ENCODE assay signal across 8 mouse cellular contexts in the genomic region with DNA sequence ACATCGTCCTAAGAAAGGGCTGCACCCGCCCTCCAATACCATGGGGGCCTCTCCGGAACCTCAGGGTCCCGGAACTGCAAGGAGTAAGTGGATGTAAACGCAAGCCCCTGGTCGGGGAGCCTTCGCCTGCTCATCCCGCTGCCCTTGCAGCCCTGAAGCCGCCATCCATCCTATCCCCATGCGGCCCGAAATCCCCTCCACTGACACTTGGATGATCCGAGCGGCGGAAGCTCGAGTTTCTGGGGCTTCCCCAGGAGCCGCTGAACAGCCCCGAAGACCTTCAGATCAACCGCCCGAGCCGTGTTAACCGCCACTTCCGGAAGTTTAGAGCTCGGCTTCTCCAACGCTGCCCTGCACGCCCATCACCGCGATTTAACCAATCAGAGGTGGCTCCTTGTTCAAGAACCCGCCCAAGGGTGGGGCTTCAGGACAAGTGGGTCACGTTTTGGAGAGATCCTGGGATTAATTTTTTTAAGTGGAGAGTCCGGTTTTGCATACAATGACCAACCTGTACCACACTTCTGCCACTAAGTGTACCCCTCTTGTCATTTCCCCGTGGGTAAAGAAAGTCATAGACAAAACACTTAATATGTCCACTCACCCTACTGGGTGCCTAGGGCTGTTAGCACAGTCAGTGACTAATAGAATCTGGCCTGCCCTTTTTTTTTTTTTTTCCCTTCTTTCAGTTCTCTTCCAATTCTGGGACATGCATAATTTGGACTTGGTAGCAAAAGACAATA. TPM values are rescaled to one million over a fixed set of nuclear protein-coding genes. Genes with fewer than 3 reads are reported as not detected.
DNase-seq lines count a peak whose midpoint lies in the region; ATAC-seq and TF ChIP-seq lines count a peak whose summit lies in the region.

No protein-coding gene starts in this region.

- WGBS in forebrain, embryonic 15.5 days: under 1% methylated on average over 31 of the region's 31 CpGs
- under 1% methylated on average over 31 of the region's 31 CpGs for WGBS in lung, adult 2 months

- H3K27me3 ChIP-seq in forebrain, embryonic 15.5 days: no peaks in the 10 kb centered on the region

- peak overlapping the region; percentile 76 for H3K27ac ChIP-seq in forebrain, embryonic 15.5 days (replicated peaks)

- TF ChIP-seq POLR2A in lung, adult 2 months (IDR thresholded peaks at IDR 0.05; ENCODE audit: borderline replicate concordance, extremely low read depth, low read depth, low read length): peak; percentile 61; the same call in 1 of the 2 replicates

- no peak for TF ChIP-seq CTCF in lung, adult 2 months (IDR thresholded peaks at IDR 0.05; ENCODE audit: insufficient read depth, low read length)

- intact Hi-C loops in heart, postnatal 25 days (cut with DNase I): no loop called here

- H3K4me3 ChIP-seq in forebrain, embryonic 15.5 days: peak overlapping the region; percentile 78
- H3K4me3 ChIP-seq in lung, adult 2 months (replicated peaks; ENCODE audit: extremely low read depth, low read depth, low read length): peak overlapping the region; percentile 84

- H3K4me1 ChIP-seq in forebrain, embryonic 15.5 days: peaks cover 14% of the 10 kb centered on the region
- peaks cover 6% of the 10 kb centered on the region for H3K4me1 ChIP-seq in lung, adult 2 months (ENCODE audit: control insufficient read depth, insufficient read depth, low read length)

- DNase-seq in ES-CJ7 (ENCODE audit: low read depth, low spot score): peak; percentile 97
- DNase-seq in cerebellum, adult 11 months: peak; percentile 98
- peak; percentile 95 for DNase-seq in heart, postnatal 25 days (ENCODE audit: low spot score)
- peak; percentile 94 to 99 for DNase-seq in layer of hippocampus, adult 18-20 months (ENCODE audit: low spot score in 2 of 2)
- peak; percentile 99 for DNase-seq in lung, adult 2 months
- DNase-seq in thymus, adult 18-20 months: peak; percentile 90 to 96

- H3K4me2 ChIP-seq in forebrain, embryonic 15.5 days (replicated peaks): peak overlapping the region; percentile 82

- H3K9ac ChIP-seq in forebrain, embryonic 15.5 days (replicated peaks): peak overlapping the region; percentile 85

- peak; percentile 98 for ATAC-seq in forebrain, embryonic 15.5 days (replicated peaks)
- peak; percentile 97 for ATAC-seq in neutrophil, adult 5-6 weeks (ENCODE audit: extremely low read depth, insufficient number of reproducible peaks, low FRiP score, poor library complexity, severe bottlenecking)

- H3K9me3 ChIP-seq in forebrain, embryonic 15.5 days: no peaks in the 10 kb centered on the region

- H3K36me3 ChIP-seq in forebrain, embryonic 15.5 days: no peaks in the 10 kb centered on the region

RNA-seq across cellular contexts. Expression of gene Acyp1, which starts 8.0 kb away (rescaled TPM):
- polyA plus RNA-seq in forebrain, embryonic 15.5 days (2015; fragmentation: Nextera tagmentation; extraction: Ambion mirVana): 56.4 TPM in 2 replicates
- 10 to 100 TPM; 14.5 to 19.5 TPM for total RNA-seq in heart, postnatal 25 days (2021)
- 10 to 100 TPM; 34.4 to 36.0 TPM for total RNA-seq in layer of hippocampus, adult 18-20 months (2021)
- polyA plus RNA-seq in lung, adult 2 months (2012; rRNA removed): 6.3 and 8.7 TPM in 2 replicates
- 32.4 TPM in 2 replicates for total RNA-seq in neutrophil, adult 5-6 weeks (2017)

RNA-seq across cellular contexts. Expression of gene Zc2hc1c, which starts 8.1 kb away (rescaled TPM):
- polyA plus RNA-seq in forebrain, embryonic 15.5 days (2015; fragmentation: Nextera tagmentation; extraction: Ambion mirVana): 1.1 TPM in 2 replicates
- 1 to 10 TPM; 1.9 to 2.0 TPM for total RNA-seq in heart, postnatal 25 days (2021)
- total RNA-seq in layer of hippocampus, adult 18-20 months (2021): 1 to 10 TPM; 1.1 to 1.4 TPM
- polyA plus RNA-seq in lung, adult 2 months (2012; rRNA removed): 1.5 and 1.7 TPM in 2 replicates
- not detected in 2 replicates for total RNA-seq in neutrophil, adult 5-6 weeks (2017)

RNA-seq across cellular contexts. Expression of gene Mlh3, which starts 9.9 kb away (rescaled TPM):
- 10.3 and 10.7 TPM in 2 replicates for polyA plus RNA-seq in forebrain, embryonic 15.5 days (2015; fragmentation: Nextera tagmentation; extraction: Ambion mirVana)
- total RNA-seq in heart, postnatal 25 days (2021): 1 to 10 TPM; 6.9 to 7.5 TPM
- total RNA-seq in layer of hippocampus, adult 18-20 months (2021): 10 to 100 TPM; 18.4 to 20.5 TPM
- 3.7 and 5.5 TPM in 2 replicates for polyA plus RNA-seq in lung, adult 2 months (2012; rRNA removed)
- 9.6 and 10.1 TPM in 2 replicates for total RNA-seq in neutrophil, adult 5-6 weeks (2017)

RNA-seq across cellular contexts. Expression of gene Nek9, which starts 58.9 kb away (rescaled TPM):
- polyA plus RNA-seq in forebrain, embryonic 15.5 days (2015; fragmentation: Nextera tagmentation; extraction: Ambion mirVana): 13.7 and 14.6 TPM in 2 replicates
- total RNA-seq in heart, postnatal 25 days (2021): 10 to 100 TPM; 90.6 to 93.4 TPM
- total RNA-seq in layer of hippocampus, adult 18-20 months (2021): 10 to 100 TPM; 34.1 to 35.2 TPM
- polyA plus RNA-seq in lung, adult 2 months (2012; rRNA removed): 32.7 and 39.7 TPM in 2 replicates
- total RNA-seq in neutrophil, adult 5-6 weeks (2017): 44.6 and 47.6 TPM in 2 replicates

Comparison
In these comparisons a context has a peak if more than half of its experiments do, and no peak if none do; other contexts are left out.
1. Peak in every context shown above with its lines: DNase-seq, ATAC-seq, H3K4me3 ChIP-seq and H3K27ac ChIP-seq.